Mouse (Mus musculus) lung, adult 2 months (tissue): ENCODE measurements around the gene Cd34. TPM values are rescaled to one million over a fixed set of nuclear protein-coding genes. Genes with fewer than 3 reads are reported as not detected.

Experiments
- DNase-seq: peaks from one replicate; pipeline ENCODE4 v3.0.0; 2022
- H3K4me1 ChIP-seq: fragments of 200-500 bp; 2 replicates; pipeline ENCODE4 v1.6.1; 2011; ENCODE audit warnings: low read length; ENCODE audit not compliant: control insufficient read depth, insufficient read depth
- H3K4me3 ChIP-seq: fragments of 200-500 bp; replicated peaks from 2 replicates; pipeline ENCODE3; 2011; ENCODE audit warnings: low read depth, mild to moderate bottlenecking, control low read depth, low read length; ENCODE audit errors: extremely low read depth
- CTCF ChIP-seq: fragments of 200-500 bp; IDR thresholded peaks from 2 replicates; pipeline ENCODE4 v1.5.1; 2011; ENCODE audit warnings: mild to moderate bottlenecking, low read length, control low read depth; ENCODE audit not compliant: insufficient read depth
- POLR2A ChIP-seq: fragments of 200-500 bp; IDR thresholded peaks from 2 replicates; pipeline ENCODE4 v1.6.1; 2011; ENCODE audit warnings: low read depth, mild to moderate bottlenecking, control low read depth, low read length, borderline replicate concordance; ENCODE audit errors: extremely low read depth
- WGBS: fragments of 180-500 bp; shearing (Covaris S2); methylation state at CpG from one replicate; pipeline ENCODE4 v1.1.7; 2018; 5-methylcytosine and 5-hydroxymethylcytosine counted together
- polyA plus RNA-seq: library from polyadenylated mRNA; depleted of rRNA; stranded (reverse); fragments of >200 nt; gene quantifications from 2 replicates; pipeline ENCODE4 v1.2.3, GENCODE M21; 2012

The Cd34 gene
- polyA plus RNA-seq, 1 experiment: 101 TPM

DNA sequence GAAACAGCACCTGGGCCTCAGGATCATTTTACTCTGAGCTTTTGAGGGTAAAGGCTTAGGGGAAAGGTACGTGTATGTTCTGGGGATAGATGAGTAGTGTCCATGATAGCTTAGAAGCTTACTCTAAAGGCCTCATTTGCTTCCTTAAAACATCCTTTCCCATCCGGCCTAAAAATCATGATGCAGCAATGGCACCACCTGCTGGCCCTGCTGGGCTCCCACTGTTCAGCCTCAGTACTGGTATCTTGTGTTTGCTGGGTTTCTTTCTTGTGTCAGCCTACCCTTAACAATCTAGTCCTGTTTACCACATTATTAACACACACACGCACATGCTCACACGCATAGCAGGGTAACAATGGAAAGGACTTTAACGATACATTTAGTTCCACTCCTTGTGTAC is 23.6 kb downstream of the Cd34 start:
- H3K4me1 ChIP-seq: no peaks in the 10 kb centered on the region; the same call in 1 of the 2 replicates
- WGBS: 24% methylated on average over 5 of the region's 5 CpGs
- DNase-seq: peak; percentile 60
- H3K4me3 ChIP-seq: no peak overlapping the region
- TF ChIP-seq CTCF (peak; percentile 95), POLR2A (no peak)

DNA sequence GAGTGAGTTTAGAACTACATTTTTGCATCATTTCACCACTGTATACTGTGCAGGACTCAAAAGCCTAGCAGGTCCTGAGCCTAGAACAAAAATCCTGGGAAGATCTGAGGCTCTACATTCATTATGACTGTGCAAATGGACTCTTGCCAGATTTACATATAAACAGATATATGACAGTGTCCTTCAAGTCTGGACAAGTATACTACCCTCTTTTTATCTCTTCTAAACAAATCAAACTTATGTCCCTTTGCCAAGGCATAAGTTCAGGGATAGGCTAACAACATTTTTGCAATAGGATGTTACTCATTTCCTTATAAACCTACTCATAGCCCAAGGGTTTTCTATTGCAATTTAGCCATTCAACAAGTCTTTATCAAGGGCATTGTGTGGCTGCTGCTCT is 24.1 kb downstream of the Cd34 start:
- Histone ChIP-seq H3K4me3 (no peak overlapping the region), H3K4me1 (no peaks in the 10 kb centered on the region)
- TF ChIP-seq CTCF (no peak), POLR2A (no peak)
- no peak for DNase-seq

DNA sequence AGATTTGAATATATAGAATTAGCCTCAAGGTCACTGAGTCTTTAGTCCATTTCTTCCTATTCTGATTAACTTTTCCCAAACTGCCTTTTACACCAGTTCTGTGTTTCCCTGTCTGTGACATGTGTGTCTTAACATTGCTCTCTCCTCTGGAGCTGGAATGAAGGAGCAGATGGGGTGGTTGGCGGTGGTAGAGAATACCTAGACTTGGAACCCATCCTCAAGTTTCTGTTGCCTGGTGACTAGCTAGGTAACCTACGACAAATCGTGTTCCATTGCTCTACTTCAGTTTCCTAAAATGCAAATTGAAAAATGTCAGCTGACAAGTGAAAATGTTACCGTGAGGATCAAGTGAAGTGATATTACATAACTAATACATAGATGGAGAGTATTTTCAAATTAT is 33.4 kb downstream of the Cd34 start:
- DNase-seq: no peak
- 86% methylated on average over 4 of the region's 4 CpGs for WGBS
- Histone ChIP-seq H3K4me1 (no peaks in the 10 kb centered on the region), H3K4me3 (no peak overlapping the region)
- TF ChIP-seq CTCF (no peak), POLR2A (no peak)

DNA sequence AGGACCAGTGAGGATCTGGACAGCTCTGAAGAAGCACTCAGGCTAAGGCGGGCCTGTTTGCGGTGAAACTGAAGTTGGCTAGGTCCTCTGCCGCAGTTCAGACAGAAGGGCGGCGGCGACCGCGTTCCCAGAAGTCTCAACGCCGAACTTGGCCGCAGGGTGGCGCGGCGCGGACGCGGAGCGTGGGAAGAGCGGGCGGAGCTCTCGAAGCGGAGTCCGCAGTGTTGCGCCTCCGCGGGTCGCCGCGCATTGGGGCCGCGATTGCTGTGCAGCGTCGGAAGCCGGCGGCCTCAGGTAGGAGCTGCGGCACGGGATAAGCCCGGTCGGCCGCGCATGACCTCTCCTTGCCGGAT is 37.5 kb downstream of the Cd34 start:
- H3K4me3 ChIP-seq: peak overlapping the region; percentile 96
- DNase-seq: peak; percentile 96
- peak; percentile 37; the same call in 1 of the 2 replicates for TF ChIP-seq POLR2A
- TF ChIP-seq CTCF: peak; percentile 48
- peaks cover 11% of the 10 kb centered on the region for H3K4me1 ChIP-seq
- under 1% methylated on average over 42 of the region's 42 CpGs for WGBS

DNA sequence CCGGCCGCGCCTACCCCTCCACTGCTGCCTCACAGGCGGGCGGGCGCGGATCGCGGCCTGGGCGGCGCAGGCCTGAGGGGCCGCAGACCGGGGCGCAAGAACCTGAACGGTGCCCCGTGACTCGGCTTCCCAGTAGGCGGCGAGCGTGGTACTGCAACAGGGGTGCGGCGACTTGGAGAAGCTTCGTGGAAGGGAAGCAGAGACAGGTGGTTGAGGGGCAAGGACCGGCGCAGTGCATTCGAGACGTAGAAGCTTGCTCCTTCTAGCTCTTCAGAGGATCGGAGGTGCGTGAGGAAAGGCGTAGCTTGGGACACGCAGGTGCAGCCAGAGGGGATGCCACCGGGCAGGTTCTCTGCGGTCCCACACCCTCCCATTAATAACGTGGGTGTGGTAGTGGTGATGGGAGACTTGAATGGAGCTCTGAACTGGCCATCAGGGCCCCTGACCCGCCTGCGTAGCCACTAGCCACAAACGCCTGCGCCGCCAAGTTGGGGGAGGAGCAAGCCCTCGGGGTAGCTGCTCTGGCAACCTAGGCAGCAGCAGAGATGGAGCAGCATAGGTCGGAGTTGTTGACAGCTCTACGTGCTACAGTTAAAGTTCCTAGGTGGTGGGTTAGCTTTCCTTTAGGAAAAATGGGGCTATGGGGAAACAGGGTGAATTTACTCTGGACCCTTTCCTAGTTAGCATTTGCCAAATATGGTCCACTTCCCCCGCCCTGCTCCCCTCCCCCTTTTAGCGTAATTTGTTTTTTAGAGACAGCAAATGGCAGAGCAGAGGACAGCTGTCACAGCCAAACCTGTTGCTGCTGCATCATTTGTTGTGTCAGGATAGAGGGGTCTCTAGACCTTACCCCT is 38.1 kb downstream of the Cd34 start:
- TF ChIP-seq POLR2A (peak; percentile 30; the same call in 1 of the 2 replicates), CTCF (peak; percentile 28; the same call in 1 of the 2 replicates)
- under 1% methylated on average over 44 of the region's 44 CpGs for WGBS
- H3K4me1 ChIP-seq: peaks cover 13% of the 10 kb centered on the region
- H3K4me3 ChIP-seq: peak overlapping the region; percentile 96
- DNase-seq: peak; percentile 86

DNA sequence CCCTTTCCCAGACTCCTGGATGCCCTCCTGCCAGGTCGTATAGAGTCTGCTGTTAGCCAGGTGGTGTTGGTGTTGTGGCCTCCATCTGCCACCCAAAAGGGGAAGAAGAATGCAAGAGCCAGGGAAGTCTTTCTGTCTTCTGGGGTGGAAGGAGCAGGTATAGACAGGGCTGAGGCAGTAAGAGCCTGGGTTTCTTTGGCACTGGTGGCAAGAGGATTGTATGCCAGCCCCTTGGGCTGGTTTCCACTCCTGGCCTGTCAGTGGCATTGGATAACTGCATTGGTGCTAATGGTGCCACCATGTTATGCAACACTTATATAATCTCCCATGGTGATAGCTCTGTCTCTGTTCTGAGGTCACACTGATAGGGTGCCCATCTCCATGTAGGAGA is 38.7 kb downstream of the Cd34 start:
- H3K4me1 ChIP-seq: peaks cover 13% of the 10 kb centered on the region
- WGBS: 23% methylated on average over 1 of the region's 1 CpGs
- peak; percentile 37 for DNase-seq
- TF ChIP-seq POLR2A (no peak), CTCF (no peak)
- H3K4me3 ChIP-seq: peak overlapping the region; percentile 96

DNA sequence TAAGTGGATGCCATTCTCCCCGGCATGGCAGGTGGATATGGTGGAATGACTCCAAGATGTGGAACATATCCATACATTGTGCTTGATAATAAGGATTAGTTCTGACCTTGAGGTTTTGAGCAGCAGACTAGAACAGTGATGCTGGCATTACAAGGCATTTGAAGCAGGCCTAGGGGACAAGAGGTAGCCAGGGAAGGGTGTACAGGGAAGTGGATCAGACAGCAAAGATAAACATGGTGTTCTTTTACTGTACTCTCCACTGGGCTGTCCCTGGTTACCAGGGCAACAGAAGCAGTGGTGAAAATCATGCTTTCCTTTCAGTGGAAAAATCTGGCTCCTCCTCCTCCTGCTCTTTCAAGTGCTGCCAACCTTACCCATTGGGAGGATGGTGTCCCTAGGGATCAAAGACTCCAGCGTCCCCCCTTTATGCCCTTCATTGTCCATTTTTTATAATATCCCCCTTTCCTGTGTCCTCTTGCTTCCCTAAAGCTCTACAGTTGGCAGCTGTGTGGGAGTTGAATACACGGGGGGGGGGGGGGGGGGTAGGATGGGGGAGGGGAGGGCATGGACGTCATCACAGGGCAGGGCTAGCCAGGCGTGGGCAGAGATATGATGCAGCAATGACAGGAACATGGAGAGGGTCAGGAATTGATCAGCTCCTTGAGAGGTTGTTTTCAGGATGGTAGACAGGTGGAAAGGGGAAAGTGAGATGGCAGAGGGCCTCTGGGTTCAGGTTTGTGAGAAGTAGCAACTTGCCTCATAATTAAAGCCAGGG is 39.5 kb downstream of the Cd34 start:
- peaks cover 13% of the 10 kb centered on the region for H3K4me1 ChIP-seq
- no peak for DNase-seq
- no peak for TF ChIP-seq POLR2A
- TF ChIP-seq CTCF: no peak
- no peak overlapping the region for H3K4me3 ChIP-seq
- 22% methylated on average over 5 of the region's 5 CpGs for WGBS

DNA sequence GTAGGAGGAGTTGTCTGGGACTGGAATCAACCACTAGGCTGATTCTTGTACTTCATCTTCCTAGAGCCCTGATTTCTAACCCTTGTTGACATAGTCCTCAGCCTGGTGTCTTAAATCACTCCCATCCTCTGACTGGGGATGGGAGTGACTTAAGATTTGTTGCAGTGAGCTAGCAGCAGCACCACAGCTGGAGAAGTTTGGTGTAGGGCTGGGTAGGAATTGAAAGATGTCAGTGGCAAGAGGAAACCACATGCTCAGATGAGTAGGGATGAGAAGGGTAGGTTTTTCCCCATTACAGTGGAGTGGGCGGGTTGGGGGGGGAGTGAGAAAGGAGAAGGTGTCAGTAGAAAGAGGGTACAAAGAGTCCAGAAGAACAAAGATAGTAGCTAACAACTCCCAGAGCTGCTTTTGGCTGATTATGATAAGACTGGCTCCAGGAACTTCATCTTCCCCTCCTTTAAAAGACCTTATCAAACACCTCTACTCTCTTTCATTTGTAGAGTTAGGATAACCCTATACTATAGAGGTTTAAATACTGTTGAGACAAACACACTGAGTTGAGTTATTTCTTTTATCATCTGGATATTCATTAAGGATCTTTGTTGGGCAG is 42.3 kb downstream of the Cd34 start:
- no peak for TF ChIP-seq CTCF
- TF ChIP-seq POLR2A: no peak
- no peak for DNase-seq
- Histone ChIP-seq H3K4me3 (no peak overlapping the region), H3K4me1 (peaks cover 17% of the 10 kb centered on the region)
- 67% methylated on average over 1 of the region's 1 CpGs for WGBS

DNA sequence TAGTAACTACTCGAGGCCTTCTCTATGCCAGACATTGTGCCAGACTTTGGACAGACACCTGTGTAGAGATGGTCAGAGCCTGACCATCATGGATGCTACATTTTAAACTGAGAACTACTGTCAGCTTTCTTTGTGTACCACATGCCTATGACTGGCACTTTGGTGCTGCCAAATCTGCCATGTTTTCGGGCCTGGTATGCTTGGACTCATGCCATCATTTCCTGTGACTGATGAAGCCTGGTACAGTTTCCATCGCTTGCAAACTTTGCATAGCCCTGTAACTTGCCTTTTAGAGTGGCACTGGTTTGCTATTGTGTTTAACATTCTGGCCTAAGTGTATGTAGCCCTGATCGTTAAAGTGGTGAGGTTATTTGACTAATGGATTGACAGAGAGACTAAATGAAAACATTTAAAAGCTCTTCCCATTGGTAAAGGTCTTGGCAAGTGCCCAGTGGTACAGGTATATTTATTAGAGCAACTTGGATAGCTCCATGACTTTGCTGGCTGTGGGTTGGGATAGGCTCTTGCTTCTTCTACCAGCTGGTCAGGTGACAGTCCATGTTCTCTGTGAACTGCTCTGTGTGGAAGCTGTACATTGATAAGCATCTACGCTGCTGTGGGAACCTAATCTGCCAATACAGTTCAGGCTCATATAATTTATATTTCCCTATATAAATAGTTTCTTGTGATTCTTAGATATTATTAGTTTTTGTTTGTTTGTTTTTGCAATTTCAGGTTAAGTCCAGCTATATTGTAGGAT is 44.5 kb downstream of the Cd34 start:
- DNase-seq: no peak
- WGBS: 59% methylated on average over 5 of the region's 5 CpGs

More for the DNA sequence above, 44.5 kb downstream of the Cd34 start:
- no peak for TF ChIP-seq POLR2A
- no peak for TF ChIP-seq CTCF
- peaks cover 7% of the 10 kb centered on the region for H3K4me1 ChIP-seq
- H3K4me3 ChIP-seq: no peak overlapping the region
